Mouse (Mus musculus) fibroblast of lung, adult 2 months (primary cell): ENCODE measurements around the gene Ltb.
"Not testable (repeated sequence)": the region's sequence is repeated elsewhere in the genome, so short reads cannot be mapped to it uniquely, and the experiment has no call there.

Experiments used
- DNase-seq: peaks from one replicate; pipeline ENCODE4 v3.0.0-alpha.2; 2011; ENCODE audit warnings: low read depth

Gene Ltb

DNA sequence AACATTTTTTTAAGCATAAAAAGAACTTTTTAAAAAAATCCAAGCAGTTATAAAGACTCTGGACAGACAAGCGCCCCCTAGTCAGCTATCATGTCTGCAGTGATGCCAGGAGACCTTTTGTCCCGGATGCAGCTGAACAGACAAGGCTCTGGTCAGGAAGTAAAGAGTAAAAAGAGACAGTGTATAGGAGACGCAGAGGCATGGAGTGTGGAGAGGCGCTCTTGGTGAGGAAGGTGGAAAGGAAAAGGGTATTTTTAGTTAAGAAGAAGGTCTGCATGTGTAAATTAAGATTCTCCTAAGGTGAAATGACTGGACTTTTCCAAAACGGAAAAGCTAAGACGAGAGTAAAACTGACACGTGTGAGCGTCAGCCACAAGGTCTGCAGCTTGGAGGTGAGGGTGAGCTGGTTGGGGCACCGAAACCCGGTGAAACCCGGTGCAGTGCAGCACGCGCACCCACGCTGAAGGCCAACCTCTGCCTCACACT lies 32.4 kb downstream of the Ltb start:
- no peak for DNase-seq

DNA sequence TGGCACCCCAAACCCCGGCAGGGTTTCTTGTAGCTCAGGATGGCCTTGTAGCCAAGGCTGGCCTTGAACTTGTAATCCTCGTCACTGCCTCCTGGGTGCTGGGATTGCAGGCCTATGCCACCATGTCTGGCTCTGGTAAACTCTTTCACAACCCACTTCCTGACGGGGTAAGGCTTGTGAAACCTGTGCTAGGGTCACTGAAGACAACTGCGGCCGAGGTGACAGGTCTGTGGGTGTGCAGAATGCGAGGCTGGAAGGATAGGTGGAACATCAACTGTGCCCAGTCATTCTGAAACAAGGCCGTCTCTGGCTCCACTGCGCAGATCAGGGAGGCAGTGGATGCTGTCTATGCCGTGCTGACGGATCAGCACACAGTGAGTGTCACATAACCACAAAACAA lies 36.8 kb downstream of the Ltb start:
- DNase-seq, result no peak

DNA sequence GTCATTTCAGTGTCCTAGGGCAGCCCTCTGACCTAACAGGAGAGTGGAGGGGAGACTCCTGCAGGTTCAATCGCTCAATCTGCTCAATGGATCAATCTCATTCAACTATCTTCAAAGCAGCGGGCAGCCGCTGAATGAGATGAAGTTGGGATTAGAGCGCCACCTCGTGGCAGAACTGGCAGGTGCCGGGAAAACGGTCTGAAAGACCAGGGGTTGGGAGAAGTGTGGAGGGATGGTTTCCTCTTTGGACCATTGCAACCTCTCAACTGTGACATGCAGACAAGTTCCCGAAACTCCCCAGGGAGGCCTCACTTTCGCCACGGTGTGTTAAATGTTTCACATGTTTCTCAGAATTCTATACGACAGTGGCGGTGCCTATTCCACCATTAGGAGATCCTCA lies 37.8 kb downstream of the Ltb start:
- no peak for DNase-seq

DNA sequence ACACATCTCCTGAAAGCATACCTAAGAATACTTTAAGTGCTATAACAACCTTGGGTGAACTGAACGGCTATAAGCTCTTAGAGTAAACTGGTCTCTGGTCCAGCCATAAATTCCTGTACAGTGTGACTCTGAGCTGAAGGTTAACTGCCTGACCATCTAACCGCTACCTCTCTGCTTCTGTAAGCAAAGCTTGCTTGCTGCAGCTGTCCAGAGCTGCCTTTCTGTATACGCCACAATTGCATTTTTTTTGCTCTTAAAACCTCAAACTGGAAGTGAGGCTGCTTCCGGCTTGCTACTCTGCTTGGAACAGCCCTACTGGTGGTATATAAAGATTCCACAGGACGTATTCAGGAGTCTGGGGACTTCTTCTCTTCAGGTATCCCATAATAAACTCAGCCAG lies 38.4 kb downstream of the Ltb start:
- DNase-seq, result no peak

DNA sequence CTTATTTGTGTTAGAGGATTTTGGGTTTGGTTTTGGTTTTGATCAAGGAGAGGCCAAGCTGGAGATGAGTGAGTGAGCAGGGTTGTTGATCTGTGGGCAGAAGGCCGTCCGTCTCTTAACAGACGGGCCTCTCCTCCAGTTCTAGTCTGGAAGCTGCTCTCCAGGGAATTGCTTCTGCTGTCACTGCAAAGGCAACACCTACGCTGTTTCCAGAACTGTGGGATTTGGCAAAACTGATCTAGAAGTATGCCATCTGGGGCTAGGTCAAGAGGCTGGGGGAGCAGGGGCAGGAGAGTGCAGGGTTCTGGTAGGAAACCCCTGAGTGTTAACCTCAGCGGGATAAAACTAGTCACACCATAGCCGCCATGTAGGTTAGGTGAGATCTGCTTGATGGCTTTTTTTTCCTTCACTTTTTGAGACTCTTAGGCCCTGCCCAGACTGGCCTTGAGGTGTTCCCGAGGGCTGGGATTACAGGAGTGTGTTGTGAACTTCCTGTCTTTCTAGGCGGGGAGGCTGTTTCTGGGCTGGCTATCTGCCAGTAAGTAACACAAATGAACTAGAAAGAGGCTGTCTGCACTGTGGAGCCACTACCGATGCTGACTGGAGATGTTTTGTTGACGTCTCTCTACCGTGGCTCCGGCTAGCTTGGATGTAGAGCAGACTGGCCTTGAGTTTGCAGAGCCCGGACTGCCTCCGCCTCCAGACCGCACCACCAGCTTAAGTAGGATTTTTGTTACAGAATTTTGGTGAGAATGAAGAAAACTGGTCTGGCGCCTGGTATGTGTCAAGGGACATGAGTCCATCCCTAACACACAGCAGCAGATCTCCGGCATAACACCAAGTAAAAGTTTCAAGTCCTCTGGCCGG lies 39.1 kb downstream of the Ltb start, which contains the start of gene Atp6v1g2:
Gene Atp6v1g2 (plus strand): TSS at position 547 of the 867 bp plus-strand sequence.
- DNase-seq, result no peak

DNA sequence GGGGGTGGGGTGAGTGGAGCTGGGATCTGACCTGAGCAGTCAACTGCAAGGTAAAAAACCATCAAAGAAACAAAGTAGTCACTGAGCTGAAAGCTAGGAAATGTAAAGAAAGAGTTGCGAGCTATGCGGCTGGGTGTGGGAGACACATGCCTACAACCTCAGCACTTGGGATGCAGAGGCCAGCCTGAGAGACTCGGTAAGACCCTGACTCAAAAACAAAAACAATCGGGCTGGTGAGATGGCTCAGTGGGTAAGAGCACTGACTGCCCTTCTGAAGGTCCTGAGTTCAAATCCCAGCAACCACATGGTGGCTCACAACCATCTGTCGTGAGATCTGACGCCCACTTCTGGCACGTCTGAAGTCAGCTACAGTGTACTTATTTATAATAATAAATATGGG lies 39.9 kb downstream of the Ltb start:
- not testable (repeated sequence) for DNase-seq

DNA sequence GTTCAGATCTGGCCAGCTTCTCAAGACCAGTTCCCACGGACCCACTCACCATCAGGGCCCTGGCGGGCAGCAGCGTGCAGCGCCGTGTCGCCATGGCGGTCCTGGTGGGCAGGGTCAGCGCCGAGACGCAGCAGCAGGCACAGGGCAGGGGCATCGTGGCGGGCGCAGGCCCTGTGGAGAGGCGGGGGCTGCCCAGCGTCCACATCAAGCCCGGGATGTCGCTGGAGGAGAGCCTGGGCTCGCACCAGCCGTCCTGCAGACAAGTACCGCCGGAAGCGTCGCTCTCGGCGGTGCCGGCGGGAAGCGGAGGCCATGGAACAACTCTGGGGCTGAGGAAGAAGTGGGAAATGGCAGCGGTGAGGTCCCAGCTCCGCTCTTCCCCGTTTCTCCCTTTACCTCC lies 40.7 kb downstream of the Ltb start:
- no peak for DNase-seq

DNA sequence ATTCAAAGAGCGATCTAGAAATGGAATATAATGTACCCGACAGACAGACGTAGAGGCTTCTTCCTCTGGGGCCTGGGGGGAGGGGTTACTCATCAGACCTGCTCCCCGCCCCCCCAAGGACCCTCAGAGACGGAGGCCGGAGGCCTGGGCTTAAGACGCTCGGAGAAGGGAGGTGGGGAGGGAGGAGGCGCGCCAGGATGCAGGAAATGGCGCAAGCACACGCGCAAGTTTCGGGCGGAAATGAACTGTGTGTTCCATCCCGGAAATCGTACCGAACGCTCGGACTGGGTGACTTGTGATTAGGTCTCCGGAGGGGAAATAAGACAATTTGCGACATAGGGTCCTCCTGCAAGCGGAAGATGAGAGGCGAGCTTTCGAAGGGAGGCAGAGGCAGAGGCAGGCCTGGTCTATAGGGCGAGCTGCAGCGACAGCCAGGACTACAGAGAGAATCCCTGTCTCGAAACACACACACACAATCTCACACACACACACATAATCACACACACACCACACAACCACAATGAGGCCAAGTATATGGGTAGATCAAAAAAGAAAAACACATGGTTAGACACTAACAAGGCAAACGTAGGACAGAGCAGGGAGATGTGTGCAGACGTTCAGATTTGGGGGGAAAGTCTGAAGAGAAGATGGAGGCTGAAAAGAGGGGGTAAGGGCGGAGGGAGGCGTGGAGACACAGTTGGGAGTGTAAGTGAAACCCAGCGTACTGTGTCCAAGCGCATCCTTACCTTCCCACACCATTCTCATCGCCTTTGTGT lies 41.6 kb downstream of the Ltb start, which contains the start of gene Nfkbil1:
Gene Nfkbil1 (minus strand): TSS at position 179 of the 776 bp plus-strand sequence.
- DNase-seq, result peak; percentile 85

DNA sequence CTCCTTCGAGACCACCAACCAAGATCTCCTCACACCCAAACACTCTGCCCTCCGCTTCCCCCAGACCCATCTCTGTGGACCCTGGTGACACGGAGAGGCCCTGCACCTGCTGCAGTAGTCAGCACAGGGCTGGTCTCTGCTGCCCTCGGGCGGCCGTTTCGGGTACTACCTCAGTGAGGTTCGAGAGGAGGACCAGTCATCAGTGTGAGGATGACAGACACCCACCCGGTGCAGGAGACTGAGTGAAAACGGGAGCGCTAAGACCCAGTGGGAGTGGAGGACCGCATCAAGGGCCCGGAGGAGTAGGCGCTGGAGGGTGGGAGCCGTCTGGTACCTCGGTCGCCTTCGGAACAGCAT lies 42.1 kb downstream of the Ltb start:
- peak; percentile 71 for DNase-seq

DNA sequence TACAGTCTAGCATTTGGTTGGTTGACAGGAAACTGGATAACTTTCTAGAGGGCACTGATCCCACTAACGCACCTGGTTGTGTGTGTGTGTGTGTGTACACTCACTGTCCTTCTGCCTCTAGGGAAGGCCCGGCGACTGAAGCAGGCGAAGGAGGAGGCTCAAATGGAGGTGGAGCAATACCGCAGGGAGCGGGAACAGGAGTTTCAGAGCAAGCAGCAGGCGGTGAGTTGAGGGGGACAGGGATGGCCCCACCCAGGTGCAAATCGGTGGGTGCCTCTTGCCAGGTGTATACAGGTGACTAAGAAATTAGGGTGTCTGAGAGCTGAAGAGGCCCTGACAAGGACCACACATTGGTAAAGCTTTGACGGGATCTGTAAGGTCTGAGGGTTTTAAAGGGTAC lies 42.8 kb downstream of the Ltb start:
- DNase-seq, result no peak

DNA sequence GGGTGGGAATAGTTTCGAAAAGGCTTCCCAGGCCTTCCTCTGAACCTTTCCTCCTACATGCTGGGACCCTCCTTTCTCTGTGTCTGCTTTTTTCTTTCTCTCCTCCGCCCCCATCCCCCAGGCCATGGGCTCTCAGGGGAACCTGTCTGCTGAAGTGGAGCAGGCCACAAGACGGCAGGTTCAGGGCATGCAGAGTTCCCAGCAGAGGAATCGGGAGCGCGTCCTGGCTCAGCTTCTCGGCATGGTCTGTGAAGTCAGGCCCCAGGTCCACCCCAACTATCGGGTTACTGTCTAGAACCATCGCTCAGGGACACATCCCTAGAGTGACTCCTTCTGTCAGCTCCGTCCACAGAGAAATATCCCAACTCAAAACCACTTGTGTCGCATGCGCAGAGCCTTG lies 43.3 kb downstream of the Ltb start:
- DNase-seq, result no peak

DNA sequence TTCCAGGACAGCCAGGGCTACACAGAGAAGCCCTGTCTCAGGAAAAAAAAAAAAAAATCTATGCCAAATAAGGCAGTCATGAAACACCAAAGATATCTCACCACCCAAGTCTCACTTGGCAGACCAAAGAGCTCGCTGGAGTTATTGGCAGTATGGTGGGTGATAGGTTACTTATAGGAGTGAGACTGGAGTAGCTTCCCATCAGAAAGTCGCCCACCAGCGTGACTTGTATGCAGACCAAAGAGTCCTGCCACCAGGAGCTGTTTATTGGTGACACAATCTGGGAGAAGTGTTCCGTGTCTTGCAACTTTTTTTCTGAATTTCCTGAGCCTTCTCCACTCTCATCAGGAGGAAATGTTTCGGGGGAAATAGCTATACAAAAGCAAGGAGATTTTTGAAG lies 45.5 kb downstream of the Ltb start:
- no peak for DNase-seq

DNA sequence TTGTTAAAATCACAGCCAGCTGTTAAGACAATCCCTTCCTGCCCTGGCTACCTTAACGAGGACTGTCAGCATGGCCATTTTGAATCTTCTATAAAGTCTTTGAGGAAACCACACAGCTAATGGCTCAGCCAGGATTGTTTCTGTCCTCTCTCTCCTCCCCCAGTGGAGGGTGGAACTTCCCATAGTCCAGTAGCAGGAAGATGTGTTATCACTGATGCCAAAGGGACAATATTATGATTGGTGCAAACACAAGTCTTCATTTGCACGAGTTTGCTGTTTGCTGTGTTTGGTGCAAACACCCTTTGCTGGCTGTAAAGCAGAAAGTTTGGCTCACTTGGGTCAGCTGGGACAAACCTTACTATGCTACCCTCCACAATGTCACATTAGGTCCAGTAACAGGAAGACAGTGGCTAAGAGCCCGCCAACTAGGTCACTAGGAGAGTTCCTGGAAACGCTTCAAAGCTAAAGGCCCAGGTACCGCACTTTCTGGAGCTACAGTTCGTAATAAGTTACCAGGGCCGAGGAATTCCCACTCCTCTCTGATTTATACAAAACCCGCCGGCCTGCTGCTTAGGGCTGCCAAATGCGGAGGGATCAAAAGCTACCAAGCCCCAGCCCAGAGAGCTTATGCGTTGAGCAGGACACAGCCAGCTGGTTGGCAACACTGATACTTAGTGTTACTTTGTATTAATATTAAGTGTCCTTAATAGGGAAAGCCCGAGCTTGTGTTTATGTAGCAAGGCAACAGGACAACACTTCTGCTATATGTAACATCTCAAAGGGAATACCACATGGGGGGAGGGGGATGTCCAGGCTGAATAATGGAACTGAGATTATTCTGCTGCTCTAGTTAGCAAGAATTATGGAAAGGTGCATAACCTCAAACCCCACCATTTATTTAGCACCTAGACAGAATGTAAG lies 46.4 kb downstream of the Ltb start:
- no peak for DNase-seq

DNA sequence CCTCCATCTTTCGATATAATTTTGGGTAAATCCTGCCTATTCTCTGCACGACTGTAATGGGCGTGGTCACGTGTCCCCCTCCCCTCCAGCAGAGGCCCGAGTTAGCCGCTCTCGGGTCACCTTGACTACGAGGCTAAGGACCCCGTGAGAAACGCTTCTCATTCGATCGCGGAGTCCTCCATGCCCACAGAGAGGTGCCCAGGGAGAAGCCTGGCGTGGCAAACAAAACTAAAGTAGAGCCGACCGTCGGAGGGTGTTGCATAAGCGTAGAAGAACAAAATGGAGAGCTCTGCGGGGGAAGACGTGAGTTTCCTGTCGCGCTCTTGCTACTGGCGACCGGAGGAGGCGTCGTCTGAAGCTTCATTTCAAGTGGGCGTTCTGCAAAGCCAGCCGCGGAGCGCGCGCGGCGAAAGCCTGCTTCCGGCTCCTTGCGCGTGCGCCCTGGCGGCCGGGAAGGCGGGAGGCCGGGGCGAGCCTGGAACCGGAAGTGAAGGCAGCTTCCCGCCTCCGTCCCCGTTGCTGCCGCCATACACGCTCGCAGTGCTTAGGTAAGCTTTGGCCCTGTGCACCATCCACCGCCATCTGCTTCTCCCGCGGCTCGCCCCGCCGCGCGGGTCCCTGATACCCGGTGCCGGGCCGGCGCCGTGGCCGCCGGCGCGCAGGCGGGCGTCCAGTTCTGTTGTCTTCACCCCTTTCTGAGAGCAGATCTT lies 47.2 kb downstream of the Ltb start, which contains the start of gene Ddx39b:
Gene Ddx39b (plus strand): TSS at position 442 of the 710 bp plus-strand sequence.
- peak; percentile 90 for DNase-seq

DNA sequence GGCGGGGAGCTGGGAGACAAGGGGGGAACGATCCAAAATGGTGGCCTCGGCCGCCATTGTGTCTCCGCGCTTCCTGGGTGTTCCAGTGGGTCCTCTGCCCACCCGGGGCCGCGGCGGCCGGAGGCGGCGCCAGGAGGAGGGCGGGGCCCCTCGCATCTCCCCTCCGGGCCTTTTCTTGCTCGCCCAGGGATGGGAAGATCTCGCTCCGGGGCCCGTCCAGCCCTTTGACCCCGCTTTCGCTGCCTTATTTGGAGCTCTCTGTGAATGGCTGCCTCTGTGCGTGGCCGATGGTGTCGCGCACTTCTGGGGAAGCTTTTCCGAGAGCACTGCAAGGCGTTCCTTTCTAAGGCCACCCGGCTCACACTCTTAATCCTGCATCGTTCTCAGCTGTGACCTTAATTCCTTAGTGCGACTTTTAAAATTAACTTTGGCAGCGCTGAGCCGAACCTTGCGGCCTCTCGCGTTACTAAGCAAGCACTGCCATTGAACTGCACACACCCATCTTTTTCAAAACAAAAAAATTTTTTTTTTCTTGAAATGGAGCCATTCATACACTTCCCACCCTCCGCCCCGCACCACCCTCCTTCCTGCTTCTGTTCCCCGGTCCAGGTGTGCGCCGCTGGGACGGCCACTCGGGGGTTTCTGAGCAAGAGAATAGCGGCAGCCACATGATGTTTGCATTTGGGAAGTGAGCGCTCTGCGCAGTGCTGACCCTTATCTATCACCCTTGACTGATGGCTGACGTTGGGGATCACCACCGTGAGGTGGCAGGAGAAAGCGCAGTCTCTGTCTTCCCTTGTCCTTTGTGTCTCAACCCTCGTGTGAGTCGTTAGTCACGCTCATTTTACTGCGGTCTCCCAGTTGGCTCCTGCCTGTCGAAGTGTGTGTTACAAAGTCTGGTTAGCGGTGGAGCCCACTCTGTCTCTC lies 48.0 kb downstream of the Ltb start:
- DNase-seq, result peak; percentile 36

DNA sequence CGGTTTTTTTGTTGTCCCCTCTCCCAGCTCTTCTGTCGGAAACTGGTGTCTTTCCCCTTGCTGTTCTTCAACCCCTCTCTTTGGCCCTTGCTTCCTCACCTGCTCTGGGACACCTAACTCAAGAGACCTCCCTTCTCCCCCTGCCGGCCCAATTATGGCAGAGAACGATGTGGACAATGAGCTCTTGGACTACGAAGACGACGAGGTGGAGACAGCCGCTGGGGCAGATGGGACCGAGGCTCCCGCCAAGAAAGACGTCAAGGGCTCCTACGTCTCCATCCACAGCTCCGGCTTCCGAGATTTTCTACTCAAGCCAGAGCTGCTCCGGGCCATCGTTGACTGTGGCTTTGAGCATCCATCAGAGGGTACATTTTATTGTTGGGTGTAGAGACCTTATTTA lies 48.8 kb downstream of the Ltb start:
- DNase-seq, result no peak

DNA sequence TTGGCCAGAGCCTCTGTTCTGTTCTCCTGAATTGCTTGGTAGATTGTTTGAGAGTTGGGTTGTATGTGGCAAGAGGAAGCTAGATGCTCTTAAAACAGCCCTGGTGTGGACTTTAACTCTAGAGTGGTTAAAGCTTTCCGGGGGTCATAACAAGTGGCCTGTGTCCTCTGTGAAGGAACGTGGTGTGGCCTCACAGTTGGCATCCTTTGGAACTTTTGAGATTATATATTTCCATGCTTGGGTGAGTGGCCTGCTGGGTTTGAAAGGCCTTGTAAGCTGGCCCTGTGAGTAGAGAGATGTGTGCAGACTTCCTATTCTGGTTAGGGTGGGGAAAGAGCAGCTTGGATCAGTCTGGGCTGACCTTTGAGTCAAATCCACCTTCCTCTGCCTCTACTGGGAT lies 50.8 kb downstream of the Ltb start:
- no peak for DNase-seq
